Mouse (Mus musculus): ENCODE data around the gene Cnih1.
"Not testable (repeated sequence)": the region's sequence is repeated elsewhere in the genome, so short reads cannot be mapped to it uniquely, and the experiment has no call there.

DNA sequence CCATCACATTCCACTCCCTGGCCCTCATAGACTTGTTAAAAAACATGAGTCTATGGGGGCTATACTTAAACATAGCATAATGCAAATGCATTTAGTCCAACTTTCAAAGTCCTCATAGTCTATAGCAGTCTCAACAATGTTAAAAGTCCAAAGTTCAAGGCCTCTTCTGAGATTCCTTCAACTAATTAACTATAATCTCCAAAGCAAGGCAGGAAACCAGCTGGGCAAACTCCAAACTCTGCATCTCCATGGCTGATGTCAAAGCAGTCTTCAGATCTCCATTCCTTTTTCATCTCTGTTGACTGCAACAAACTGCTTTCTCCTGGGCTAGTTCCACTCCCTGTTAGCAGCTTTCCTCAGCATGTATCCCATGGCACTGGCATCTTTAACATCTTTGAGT lies 50.9 kb downstream of the Cnih1 start:
- TF ChIP-seq CTCF (conservative IDR thresholded peaks at IDR 0.05; ENCODE audit: insufficient read depth, insufficient read length, low read depth, low read length); POLR2A (IDR thresholded peaks at IDR 0.05; ENCODE audit: low read depth, low read length): not testable (repeated sequence)
